Mouse (Mus musculus) megakaryocyte-erythroid progenitor cell, adult 5-6 weeks (primary cell): ENCODE results near the gene Fam83e. TPM values are rescaled to one million over a fixed set of nuclear protein-coding genes. Genes with fewer than 3 reads are reported as not detected.

Source experiments
- ATAC-seq: replicated peaks from 2 replicates; pipeline ENCODE4 v1.8.0; 2016; ENCODE audit warnings: mild to moderate bottlenecking, inconsistent platforms; ENCODE audit not compliant: severe bottlenecking, poor library complexity, low FRiP score, low TSS enrichment
- total RNA-seq, 2 experiments: library from RNA; stranded (forward) in 1 of 2; stranded (reverse) in 1 of 2; fragments of 200-1000, 215-1000 nt in 1 of 2; fragments of >200 nt in 1 of 2; fragmentation: Nextera tagmentation in 1 of 2; gene quantifications; 2 replicates each; pipeline ENCODE4 v1.2.3; 2014 to 2017

The Fam83e gene
- total RNA-seq (2014; fragmentation: Nextera tagmentation) (1.1 and 2.1 TPM in 2 replicates), total RNA-seq (2017) (0.61 and 2.9 TPM in 2 replicates)

- no peak for ATAC-seq
Measured at GRCm38 (mm10) chr7:45720413-45721233, at the start of gene Fam83e. Gene Fam83e, plus strand, starts transcription at chr7:45721212.

GRCm38 (mm10) chr7:45677627-45678295, 43.3 kb upstream of the Fam83e start:
- ATAC-seq: no peak

- no peak for ATAC-seq
Measured at GRCm38 (mm10) chr7:45678513-45678912, 42.5 kb upstream of the Fam83e start.

- ATAC-seq: no peak
Measured at GRCm38 (mm10) chr7:45679966-45680621, 40.9 kb upstream of the Fam83e start.

GRCm38 (mm10) chr7:45681046-45681736, 39.8 kb upstream of the Fam83e start:
- no peak for ATAC-seq

GRCm38 (mm10) chr7:45682144-45683126, 38.6 kb upstream of the Fam83e start:
- ATAC-seq: peak; percentile 74

GRCm38 (mm10) chr7:45683396-45684050, 37.5 kb upstream of the Fam83e start, which contains the start of gene Ntn5:
Gene Ntn5, plus strand, starts transcription at chr7:45684022.
- ATAC-seq: no peak

- no peak for ATAC-seq
Measured at GRCm38 (mm10) chr7:45685811-45686210, 35.2 kb upstream of the Fam83e start.

- ATAC-seq: no peak
Measured at GRCm38 (mm10) chr7:45686841-45687240, 34.2 kb upstream of the Fam83e start.

- ATAC-seq: no peak
Measured at GRCm38 (mm10) chr7:45689099-45689498, 31.9 kb upstream of the Fam83e start.

GRCm38 (mm10) chr7:45689800-45690199, 31.2 kb upstream of the Fam83e start:
- no peak for ATAC-seq

GRCm38 (mm10) chr7:45692364-45692763, 28.6 kb upstream of the Fam83e start:
- no peak for ATAC-seq

GRCm38 (mm10) chr7:45693921-45694591, 27.0 kb upstream of the Fam83e start, which contains the start of gene Sec1:
Gene Sec1, minus strand, starts transcription at chr7:45694402.
- no peak for ATAC-seq

GRCm38 (mm10) chr7:45695098-45695497, 25.9 kb upstream of the Fam83e start:
- ATAC-seq: no peak

- no peak for ATAC-seq
Measured at GRCm38 (mm10) chr7:45697894-45698293, 23.1 kb upstream of the Fam83e start.

- no peak for ATAC-seq
Measured at GRCm38 (mm10) chr7:45699523-45700141, 21.4 kb upstream of the Fam83e start, which contains the start of gene Car11. Gene Car11, plus strand, starts transcription at chr7:45699843.
